Mouse (Mus musculus) MEL (cell line): ENCODE results near the gene Erfe.

Experiments
- CHD1 ChIP-seq: IDR thresholded peaks from 2 replicates; pipeline ENCODE4 v1.6.1; 2012; ENCODE audit warnings: low read depth, mild to moderate bottlenecking, inconsistent platforms, low read length, improper control_type of control experiment
- CHD2 ChIP-seq: IDR thresholded peaks from 2 replicates; pipeline ENCODE4 v1.6.1; 2011; ENCODE audit warnings: low read length, improper control_type of control experiment
- CTCF ChIP-seq, 3 experiments: IDR thresholded peaks in 2 of 3; conservative IDR thresholded peaks in 1 of 3; 2 replicates each; pipeline ENCODE4 v1.5.1; 2011 to 2012; ENCODE audit warnings: low read length in 3 of 3, low read depth in 2 of 3, mild to moderate bottlenecking in 2 of 3, improper control_type of control experiment in 1 of 3, inconsistent platforms in 1 of 3, mixed read lengths in 1 of 3, moderate library complexity in 1 of 3; ENCODE audit not compliant: control insufficient read depth in 1 of 3, insufficient read depth in 1 of 3, poor library complexity in 1 of 3, severe bottlenecking in 1 of 3
- HCFC1 ChIP-seq: IDR thresholded peaks from 2 replicates; pipeline ENCODE4 v1.6.1; 2012; ENCODE audit warnings: low read depth, mild to moderate bottlenecking, inconsistent platforms, low read length, improper control_type of control experiment, moderate library complexity
- JUND ChIP-seq: IDR thresholded peaks from 2 replicates; pipeline ENCODE4 v1.6.1; 2011; ENCODE audit warnings: low read depth, mild to moderate bottlenecking, improper control_type of control experiment, low read length
- MAZ ChIP-seq: IDR thresholded peaks from 2 replicates; pipeline ENCODE4 v1.6.1; 2012; ENCODE audit warnings: low read depth, mild to moderate bottlenecking, inconsistent platforms, low read length, improper control_type of control experiment
- MYC ChIP-seq: IDR thresholded peaks from 2 replicates; pipeline ENCODE4 v1.6.1; 2011; ENCODE audit warnings: low read depth, mild to moderate bottlenecking, low read length, improper control_type of control experiment, moderate library complexity
- POLR2A ChIP-seq, 2 experiments: IDR thresholded peaks; 2 replicates each; pipeline ENCODE4 v1.6.1; 2011 to 2012; ENCODE audit warnings: low read length in 2 of 2, mild to moderate bottlenecking in 2 of 2, control low read depth in 1 of 2, improper control_type of control experiment in 1 of 2, low read depth in 1 of 2, moderate library complexity in 1 of 2; ENCODE audit not compliant: control insufficient read depth in 1 of 2, insufficient read depth in 1 of 2, poor library complexity in 1 of 2
- TCF12 ChIP-seq: IDR thresholded peaks from 2 replicates; pipeline ENCODE4 v1.6.1; 2014; ENCODE audit warnings: low read depth, mild to moderate bottlenecking, inconsistent platforms, low read length, improper control_type of control experiment, moderate library complexity
- UBTF ChIP-seq: IDR thresholded peaks from 2 replicates; pipeline ENCODE4 v1.6.1; 2012; ENCODE audit warnings: low read depth, mild to moderate bottlenecking, inconsistent platforms, low read length, improper control_type of control experiment, moderate library complexity, borderline replicate concordance; ENCODE audit not compliant: insufficient read depth
- USF1 ChIP-seq: IDR thresholded peaks from 2 replicates; pipeline ENCODE4 v1.6.1; 2014; ENCODE audit warnings: low read depth, mild to moderate bottlenecking, inconsistent platforms, low read length, improper control_type of control experiment, moderate library complexity
- USF2 ChIP-seq, 2 experiments: IDR thresholded peaks; 2 replicates each; pipeline ENCODE4 v1.6.1; 2011 to 2012; ENCODE audit warnings: improper control_type of control experiment in 2 of 2, low read length in 2 of 2, borderline replicate concordance in 1 of 2, inconsistent platforms in 1 of 2, low read depth in 1 of 2, mild to moderate bottlenecking in 1 of 2; ENCODE audit not compliant: insufficient read depth in 1 of 2
- ZMIZ1 ChIP-seq: IDR thresholded peaks from 2 replicates; pipeline ENCODE4 v1.6.1; 2012; ENCODE audit warnings: low read depth, mild to moderate bottlenecking, inconsistent platforms, low read length, improper control_type of control experiment, moderate library complexity
- ZNF384 ChIP-seq: IDR thresholded peaks from 2 replicates; pipeline ENCODE4 v1.6.1; 2012; ENCODE audit warnings: low read depth, mild to moderate bottlenecking, inconsistent platforms, low read length, improper control_type of control experiment

DNA sequence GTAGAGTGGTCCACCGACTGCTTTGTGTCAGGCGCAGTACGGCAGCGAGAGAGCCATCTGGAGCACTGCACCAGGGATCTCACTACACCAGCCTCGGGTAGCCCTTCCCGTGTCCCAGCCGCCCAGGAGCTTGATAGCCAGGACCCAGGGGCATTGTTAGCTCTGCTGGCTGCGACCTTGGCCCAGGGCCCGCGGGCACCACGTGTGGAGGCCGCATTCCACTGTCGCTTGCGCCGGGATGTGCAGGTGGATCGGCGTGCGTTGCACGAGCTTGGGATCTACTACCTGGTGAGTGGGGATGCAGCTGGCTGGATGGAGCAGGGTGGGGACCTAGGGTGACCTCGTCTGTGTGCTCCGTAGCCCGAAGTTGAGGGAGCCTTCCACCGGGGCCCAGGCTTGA, 3.8 kb downstream of the Erfe start:
- TF ChIP-seq CTCF (IDR thresholded peaks at IDR 0.05 in 2 of 3, conservative IDR thresholded peaks at IDR 0.05 in 1 of 3; ENCODE audit: control insufficient read depth in 1 of 3, insufficient read depth in 1 of 3, low read depth in 2 of 3, low read length in 3 of 3, poor library complexity in 1 of 3, severe bottlenecking in 1 of 3) (no peak), POLR2A (IDR thresholded peaks at IDR 0.05; ENCODE audit: control insufficient read depth in 1 of 2, insufficient read depth in 1 of 2, low read depth in 1 of 2, low read length in 2 of 2, poor library complexity in 1 of 2) (no peak), UBTF (no peak), MAZ (no peak), CHD2 (no peak), JUND (no peak), HCFC1 (no peak), USF2 (IDR thresholded peaks at IDR 0.05; ENCODE audit: borderline replicate concordance in 1 of 2, insufficient read depth in 1 of 2, low read depth in 1 of 2, low read length in 2 of 2) (no peak), MYC (no peak), ZMIZ1 (no peak), USF1 (no peak), ZNF384 (no peak), CHD1 (no peak), TCF12 (no peak)
